Mouse (Mus musculus) embryonic facial prominence, embryonic 14.5 days (tissue): ENCODE results near the gene Rab10. TPM values are rescaled to one million over a fixed set of nuclear protein-coding genes. Genes with fewer than 3 reads are reported as not detected.

Experiments used
- ATAC-seq: fragments of 200-750 bp; cut with Nextera tagmentation; 2 replicates; pipeline ENCODE4 v1.8.0; 2017; ENCODE audit warnings: low read depth, moderate number of reproducible peaks, moderate TSS enrichment
- DNase-seq: peaks from one replicate; pipeline ENCODE4 v3.0.0-alpha.2; 2015; ENCODE audit warnings: low spot score
- H3K27ac ChIP-seq: fragments of 300-500 bp; sonication (generic); replicated peaks from 2 replicates; pipeline ENCODE4 v1.5.1; 2014; ENCODE audit warnings: low read depth, mild to moderate bottlenecking, low read length, moderate library complexity
- H3K27me3 ChIP-seq: fragments of 300-500 bp; sonication (generic); replicated peaks from 2 replicates; pipeline ENCODE4 v1.6.1; 2014; ENCODE audit warnings: low read length; ENCODE audit not compliant: control insufficient read depth, insufficient read depth
- H3K36me3 ChIP-seq: fragments of 300-500 bp; sonication (generic); 2 replicates; pipeline ENCODE4 v1.6.1; 2014; ENCODE audit warnings: low read length, mixed read lengths; ENCODE audit not compliant: control insufficient read depth, insufficient read depth
- H3K4me1 ChIP-seq: fragments of 300-500 bp; sonication (generic); 2 replicates; pipeline ENCODE4 v1.6.1; 2014; ENCODE audit warnings: antibody characterized with exemption, low read length; ENCODE audit not compliant: control insufficient read depth, insufficient read depth
- H3K4me2 ChIP-seq: fragments of 300-500 bp; sonication (generic); 2 replicates; pipeline ENCODE4 v1.6.1; 2014; ENCODE audit warnings: low read depth, mild to moderate bottlenecking, low read length, moderate library complexity, mixed read lengths
- H3K4me3 ChIP-seq: fragments of 300-500 bp; sonication (generic); 2 replicates; pipeline ENCODE4 v1.5.1; 2014; ENCODE audit warnings: low read depth, mild to moderate bottlenecking, low read length
- H3K9ac ChIP-seq: fragments of 300-500 bp; sonication (generic); 2 replicates; pipeline ENCODE4 v1.6.1; 2014; ENCODE audit warnings: low read depth, mild to moderate bottlenecking, low read length, moderate library complexity, mixed read lengths
- H3K9me3 ChIP-seq: fragments of 300-500 bp; sonication (generic); 2 replicates; pipeline ENCODE4 v1.6.1; 2016; ENCODE audit warnings: low read length; ENCODE audit not compliant: control insufficient read depth
- WGBS: fragments of 180-500 bp; shearing (Covaris S2); extraction: QIAGEN DNeasy Blood & Tissue Kit; methylation state at CpG from one replicate; pipeline ENCODE4 v1.1.7; 2014; 5-methylcytosine and 5-hydroxymethylcytosine counted together
- polyA plus RNA-seq: library from polyadenylated mRNA; unstranded; fragments of >200 nt; fragmentation: Nextera tagmentation; extraction: Ambion mirVana; gene quantifications from 2 replicates; pipeline ENCODE4 v1.2.1, GENCODE M21; 2014

Gene Rab10
- polyA plus RNA-seq, 1 experiment from 2014 or later: 98.8 TPM

DNA sequence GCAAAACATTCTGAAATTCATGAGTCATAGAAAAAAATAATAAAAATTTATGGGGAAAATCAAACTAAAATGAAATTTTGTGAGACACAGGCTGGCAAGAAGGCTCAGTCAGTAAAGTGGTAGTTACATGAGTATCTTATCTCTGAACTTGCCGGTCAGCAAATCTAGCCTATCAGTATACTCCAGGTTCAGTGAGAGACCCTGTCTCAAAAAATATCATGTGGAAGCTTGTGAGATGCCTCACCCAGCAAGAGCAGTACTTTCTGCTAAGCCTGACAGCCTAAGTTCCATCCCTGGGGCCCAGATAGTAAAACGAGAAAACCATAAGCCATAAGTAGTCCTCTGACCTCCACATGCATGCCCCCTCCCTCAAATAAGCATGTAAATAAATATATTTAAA lies 44.6 kb downstream of the Rab10 start:
- H3K36me3 ChIP-seq: 0 out of 2 replicates have a peak, but pooled peaks cover 11% of the 10 kb centered on the region
- no peak overlapping the region for H3K9ac ChIP-seq
- H3K9me3 ChIP-seq: no peaks in the 10 kb centered on the region
- no peak overlapping the region for H3K4me2 ChIP-seq
- DNase-seq: no peak
- no peaks in the 10 kb centered on the region for H3K27me3 ChIP-seq
- ATAC-seq: no peak
- no peak overlapping the region for H3K27ac ChIP-seq
- no peaks in the 10 kb centered on the region for H3K4me1 ChIP-seq
- 87% methylated on average over 2 of the region's 2 CpGs for WGBS
- H3K4me3 ChIP-seq: no peak overlapping the region

DNA sequence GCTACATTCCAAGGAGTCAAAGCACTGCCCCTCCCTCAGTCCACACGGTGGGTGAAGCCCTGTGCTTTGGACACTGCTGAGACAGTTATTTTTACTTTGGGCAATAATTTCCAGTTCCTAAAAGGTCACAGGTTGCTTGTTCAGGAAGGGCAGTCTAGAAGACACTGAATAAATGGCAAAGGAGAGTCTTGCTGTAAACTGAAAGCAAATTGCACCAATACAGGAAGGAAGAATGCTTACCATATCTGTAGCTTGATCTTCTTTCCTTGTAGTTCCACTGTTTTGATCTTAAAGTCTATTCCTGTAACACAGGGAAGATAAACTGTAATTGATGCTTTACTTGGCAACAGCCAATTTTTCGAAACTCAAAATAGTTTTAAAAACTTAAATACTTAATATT lies 45.3 kb downstream of the Rab10 start:
- Histone ChIP-seq H3K4me2 (no peak overlapping the region), H3K9ac (no peak overlapping the region), H3K27ac (no peak overlapping the region), H3K36me3 (0 out of 2 replicates have a peak, but pooled peaks cover 14% of the 10 kb centered on the region), H3K4me3 (no peak overlapping the region), H3K27me3 (no peaks in the 10 kb centered on the region), H3K9me3 (no peaks in the 10 kb centered on the region), H3K4me1 (no peaks in the 10 kb centered on the region)
- DNase-seq (no peak), ATAC-seq (no peak)
- WGBS: 82% methylated on average over 2 of the region's 2 CpGs

DNA sequence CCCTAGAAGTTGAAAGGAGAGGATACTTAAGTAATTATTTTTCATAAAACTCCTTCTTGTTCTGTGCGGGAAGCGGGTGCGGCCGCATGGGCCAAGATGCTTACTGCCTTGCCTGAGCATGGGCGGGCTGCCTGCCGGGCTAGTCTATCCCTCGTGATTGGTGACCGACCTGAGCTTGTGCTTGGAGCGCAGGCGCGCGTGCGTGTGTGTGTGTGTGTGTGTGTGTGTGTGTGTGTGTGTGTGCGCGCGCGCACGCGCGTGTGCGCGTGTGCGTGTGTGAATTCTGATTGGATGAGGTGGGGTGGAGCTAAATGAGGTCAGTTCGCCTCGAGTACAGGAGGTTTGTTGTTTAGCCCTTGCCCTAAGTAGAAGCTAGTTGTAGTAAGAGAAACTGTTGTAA lies 48.2 kb downstream of the Rab10 start:
- ATAC-seq: no peak
- no peaks in the 10 kb centered on the region for H3K27me3 ChIP-seq
- H3K27ac ChIP-seq: no peak overlapping the region
- 97% methylated on average over 25 of the region's 25 CpGs for WGBS
- H3K9me3 ChIP-seq: no peaks in the 10 kb centered on the region
- H3K9ac ChIP-seq: no peak overlapping the region
- no peak overlapping the region for H3K4me2 ChIP-seq
- H3K4me3 ChIP-seq: no peak overlapping the region
- H3K36me3 ChIP-seq: 0 out of 2 replicates have a peak, but pooled peaks cover 14% of the 10 kb centered on the region
- no peak for DNase-seq
- H3K4me1 ChIP-seq: no peaks in the 10 kb centered on the region

DNA sequence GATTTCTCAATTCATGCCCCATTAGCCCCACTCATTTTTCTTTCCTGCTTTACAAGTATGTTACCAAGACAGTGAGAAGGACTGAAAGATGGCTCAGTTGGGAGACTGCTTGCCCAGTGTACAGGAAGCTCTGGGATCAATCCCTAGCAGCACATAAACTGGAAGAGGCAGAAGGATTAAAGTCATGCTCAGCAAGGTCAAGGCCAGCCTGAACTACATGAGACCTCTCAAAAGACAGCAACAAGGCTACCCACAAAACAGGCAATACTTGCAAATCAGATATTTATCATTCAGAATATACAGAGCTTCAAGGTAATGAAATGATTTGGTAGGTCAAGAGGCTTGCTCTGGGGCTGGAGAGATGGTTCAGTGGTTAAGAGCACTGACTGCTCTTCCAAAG lies 53.8 kb downstream of the Rab10 start:
- ATAC-seq (no peak), DNase-seq (no peak)
- H3K27me3 ChIP-seq: no peaks in the 10 kb centered on the region
- H3K9me3 ChIP-seq: no peaks in the 10 kb centered on the region
- no peak overlapping the region for H3K4me2 ChIP-seq
- H3K36me3 ChIP-seq: peaks cover 44% of the 10 kb centered on the region
- H3K27ac ChIP-seq: no peak overlapping the region
- H3K4me1 ChIP-seq: no peaks in the 10 kb centered on the region
- H3K4me3 ChIP-seq: no peak overlapping the region
- H3K9ac ChIP-seq: no peak overlapping the region

DNA sequence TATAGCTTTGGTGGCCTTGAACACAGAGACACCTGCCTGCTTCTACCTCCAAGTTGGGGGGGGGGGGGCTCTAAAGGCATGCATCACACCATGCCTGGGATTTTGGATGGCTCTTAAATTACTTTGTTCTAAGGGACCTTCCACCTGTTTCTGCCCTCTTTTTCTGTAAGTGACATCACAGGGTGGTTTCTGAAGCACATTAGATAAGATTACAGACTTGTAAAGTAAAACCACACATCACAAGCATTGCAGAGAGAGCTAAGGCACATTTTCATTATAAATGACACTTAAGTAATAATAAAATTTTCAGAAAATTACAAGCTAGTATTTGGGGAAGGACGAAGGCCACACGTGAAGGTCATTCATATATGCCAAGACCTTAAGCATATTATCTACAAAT lies 54.3 kb downstream of the Rab10 start:
- DNase-seq (no peak), ATAC-seq (no peak)
- peaks cover 48% of the 10 kb centered on the region for H3K36me3 ChIP-seq
- H3K27ac ChIP-seq: no peak overlapping the region
- H3K9me3 ChIP-seq: no peaks in the 10 kb centered on the region
- H3K9ac ChIP-seq: no peak overlapping the region
- H3K4me3 ChIP-seq: no peak overlapping the region
- no peaks in the 10 kb centered on the region for H3K4me1 ChIP-seq
- WGBS: 96% methylated on average over 2 of the region's 2 CpGs
- no peak overlapping the region for H3K4me2 ChIP-seq
- H3K27me3 ChIP-seq: no peaks in the 10 kb centered on the region

DNA sequence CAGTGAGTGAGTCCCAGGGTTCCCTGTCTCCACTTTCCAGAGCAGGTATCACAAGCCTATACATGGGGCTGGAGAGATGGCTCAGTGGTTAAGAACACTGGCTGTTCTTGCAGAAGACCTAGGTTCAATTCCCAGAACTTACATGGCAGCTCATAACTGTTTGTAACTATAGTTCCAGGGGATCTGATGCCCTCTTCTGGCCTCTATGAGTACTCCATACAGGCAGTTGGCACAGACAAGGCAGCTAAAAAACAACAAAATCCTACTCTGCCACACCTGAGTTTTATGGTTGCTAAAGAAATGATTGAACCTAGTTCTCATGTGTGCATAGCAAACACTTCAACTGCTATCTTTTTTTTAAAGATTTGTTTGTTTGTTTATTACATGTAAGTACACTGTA lies 56.2 kb downstream of the Rab10 start:
- peaks cover 63% of the 10 kb centered on the region for H3K36me3 ChIP-seq

DNA sequence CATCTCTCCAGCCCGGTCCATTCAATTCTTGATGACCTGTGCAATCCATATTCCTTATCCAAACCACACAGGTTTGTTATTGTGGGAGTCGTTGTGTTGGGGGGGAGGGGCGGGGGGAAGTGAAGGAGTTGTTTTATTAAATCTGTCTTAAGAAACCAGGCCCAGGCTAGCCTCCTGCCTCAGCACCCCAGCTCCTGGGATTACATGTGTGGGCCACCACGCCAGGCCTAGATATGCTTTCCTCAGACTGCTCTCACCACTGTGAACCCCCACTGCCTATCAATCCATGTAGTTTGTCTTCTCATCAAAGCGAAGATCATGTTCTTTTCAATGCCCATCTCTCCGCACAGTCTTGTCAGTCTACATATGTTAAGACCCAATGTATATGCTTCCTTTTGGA lies 63.7 kb downstream of the Rab10 start:
- no peaks in the 10 kb centered on the region for H3K9me3 ChIP-seq
- no peak overlapping the region for H3K27ac ChIP-seq
- DNase-seq (no peak), ATAC-seq (no peak)
- H3K4me3 ChIP-seq: no peak overlapping the region
- H3K9ac ChIP-seq: no peak overlapping the region
- 92% methylated on average over 6 of the region's 6 CpGs for WGBS
- H3K27me3 ChIP-seq: no peaks in the 10 kb centered on the region
- H3K4me1 ChIP-seq: no peaks in the 10 kb centered on the region
- no peak overlapping the region for H3K4me2 ChIP-seq
- H3K36me3 ChIP-seq: peaks cover 37% of the 10 kb centered on the region

More for the DNA sequence above, 56.2 kb downstream of the Rab10 start:
- Histone ChIP-seq H3K27ac (no peak overlapping the region), H3K9ac (no peak overlapping the region), H3K4me1 (no peaks in the 10 kb centered on the region), H3K27me3 (no peaks in the 10 kb centered on the region), H3K4me2 (no peak overlapping the region), H3K4me3 (no peak overlapping the region), H3K9me3 (no peaks in the 10 kb centered on the region)
- DNase-seq (no peak), ATAC-seq (no peak)

DNA sequence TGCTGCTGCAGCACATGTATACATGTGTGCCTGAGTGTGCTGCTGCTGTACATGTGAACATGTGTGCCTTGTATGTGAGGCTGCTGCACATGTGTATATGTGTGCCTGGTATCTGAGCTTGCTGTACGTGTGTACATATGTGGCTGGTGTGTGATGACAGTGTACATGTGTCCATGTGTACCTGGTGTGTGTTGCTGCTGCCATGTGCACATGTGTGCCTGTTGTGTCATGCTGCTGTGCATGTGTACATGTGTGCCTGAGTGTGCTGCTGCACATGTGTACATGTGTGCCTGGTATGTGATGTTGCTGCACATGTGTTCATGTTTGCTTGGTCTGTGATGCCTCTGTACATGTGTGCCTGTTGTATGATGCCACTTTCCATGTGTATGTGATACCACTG lies 70.2 kb downstream of the Rab10 start:
- H3K9ac ChIP-seq: no peak overlapping the region
- WGBS: 95% methylated on average over 1 of the region's 1 CpGs
- DNase-seq: no peak

DNA sequence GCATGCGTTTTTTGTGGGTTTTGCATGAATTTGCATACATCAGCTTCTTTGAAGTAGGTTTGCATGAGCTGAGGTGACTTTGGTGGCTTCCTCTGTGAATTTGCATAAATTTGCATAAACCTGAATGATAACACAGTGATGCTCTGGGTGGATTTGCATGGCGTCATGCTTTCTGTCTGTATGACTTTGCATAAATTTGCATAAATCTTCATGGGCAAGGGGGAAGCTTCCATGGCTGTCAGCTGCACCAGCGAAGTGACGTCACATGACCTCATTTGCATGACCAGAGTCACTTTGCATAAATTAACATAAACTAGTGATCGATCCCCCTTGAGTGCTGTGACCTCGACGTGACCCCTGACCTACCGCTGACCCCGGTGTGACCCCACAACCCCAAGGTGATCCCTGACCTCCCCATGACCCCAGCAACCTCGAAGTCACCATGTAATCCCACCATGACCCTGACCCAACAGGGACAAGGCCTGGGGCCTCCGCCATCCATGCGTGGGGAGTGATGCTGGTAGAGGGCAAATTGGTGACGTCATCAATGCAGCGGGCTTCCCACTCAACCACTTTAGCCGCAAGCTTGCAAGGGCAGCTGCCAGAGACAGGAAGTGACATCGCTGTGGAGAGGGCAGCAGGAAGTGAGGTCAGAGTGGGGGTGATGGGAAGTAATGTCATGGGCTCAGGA lies 71.3 kb downstream of the Rab10 start:
- ATAC-seq (no peak), DNase-seq (peak; percentile 5)
- WGBS: 95% methylated on average over 16 of the region's 16 CpGs
- H3K36me3 ChIP-seq: peaks cover 37% of the 10 kb centered on the region
- H3K4me1 ChIP-seq: no peaks in the 10 kb centered on the region
- H3K9ac ChIP-seq: no peak overlapping the region
- H3K27me3 ChIP-seq: no peaks in the 10 kb centered on the region
- no peak overlapping the region for H3K27ac ChIP-seq
- no peak overlapping the region for H3K4me3 ChIP-seq
- H3K4me2 ChIP-seq: no peak overlapping the region
- H3K9me3 ChIP-seq: no peaks in the 10 kb centered on the region

More for the DNA sequence above, 70.2 kb downstream of the Rab10 start:
- no peaks in the 10 kb centered on the region for H3K27me3 ChIP-seq
- no peak for ATAC-seq
- no peak overlapping the region for H3K27ac ChIP-seq
- H3K9me3 ChIP-seq: no peaks in the 10 kb centered on the region
- no peak overlapping the region for H3K4me2 ChIP-seq
- no peaks in the 10 kb centered on the region for H3K4me1 ChIP-seq
- H3K4me3 ChIP-seq: no peak overlapping the region
- peaks cover 37% of the 10 kb centered on the region for H3K36me3 ChIP-seq
